Mouse (Mus musculus) spleen, adult 2 months (tissue): Measurements from ENCODE around the gene A1cf.

Source experiments
- CTCF ChIP-seq: fragments of 200-500 bp; IDR thresholded peaks from 2 replicates; pipeline ENCODE4 v1.5.1; 2011; ENCODE audit warnings: mild to moderate bottlenecking, inconsistent platforms; ENCODE audit not compliant: insufficient read depth, insufficient read length, insufficient replicate concordance; ENCODE audit errors: extremely low read depth
- POLR2A ChIP-seq: fragments of 200-500 bp; IDR thresholded peaks from 2 replicates; pipeline ENCODE4 v1.6.1; 2011; ENCODE audit warnings: low read depth, low read length, inconsistent platforms

- no peak for TF ChIP-seq CTCF
- TF ChIP-seq POLR2A: no peak
Measured at GRCm38 (mm10) chr19:31905671-31906070, 37.1 kb downstream of the A1cf start.
